Mouse (Mus musculus): Measurements from ENCODE around the gene Samd13.

The Samd13 gene

DNA sequence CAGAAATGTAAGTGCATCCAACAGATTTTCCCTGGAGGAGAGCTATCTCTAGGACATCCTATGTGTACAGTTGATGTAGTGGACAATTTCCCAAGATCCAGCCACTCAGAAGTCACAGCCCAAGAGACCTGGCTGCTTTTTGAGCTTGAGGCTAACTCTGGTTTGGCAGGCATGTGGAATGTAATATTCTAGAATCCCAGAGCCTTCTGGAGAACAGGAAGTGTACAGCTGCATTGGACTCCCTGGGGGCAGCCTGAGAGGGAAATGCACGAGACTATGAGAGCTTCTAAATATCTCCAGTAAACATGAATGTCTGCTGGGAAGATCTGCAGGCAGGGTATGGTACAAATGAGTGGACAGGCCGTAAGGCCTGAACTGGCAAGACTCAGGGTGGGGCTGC is 14.3 kb downstream of the Samd13 start:
- no peak for DNase-seq (ENCODE audit: low read depth, low spot score)

GRCm38 (mm10) chr3:146661907-146662306 is 23.5 kb downstream of the Samd13 start:
- DNase-seq (ENCODE audit: low read depth, low spot score) = no peak

DNA sequence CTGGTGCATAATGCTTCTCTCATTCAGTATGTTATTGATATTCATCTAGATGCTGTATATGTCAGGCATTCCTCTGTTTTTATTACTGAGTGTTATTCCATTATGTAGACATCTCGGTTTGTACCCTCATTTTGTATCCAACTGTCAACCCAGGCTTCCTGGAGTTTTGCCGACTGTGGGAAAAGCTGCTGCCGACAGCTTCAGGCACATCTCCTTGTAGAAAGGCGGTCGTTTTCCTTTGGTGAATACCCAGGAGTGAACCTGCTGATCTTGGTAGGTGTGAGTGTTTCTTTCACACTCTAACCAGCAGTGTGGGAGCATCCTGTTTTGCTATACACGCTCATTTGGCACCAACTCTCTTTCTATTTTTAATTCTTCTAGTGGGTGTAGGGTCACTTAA is 24.4 kb downstream of the Samd13 start:
- DNase-seq (ENCODE audit: low read depth, low spot score) = no peak

DNA sequence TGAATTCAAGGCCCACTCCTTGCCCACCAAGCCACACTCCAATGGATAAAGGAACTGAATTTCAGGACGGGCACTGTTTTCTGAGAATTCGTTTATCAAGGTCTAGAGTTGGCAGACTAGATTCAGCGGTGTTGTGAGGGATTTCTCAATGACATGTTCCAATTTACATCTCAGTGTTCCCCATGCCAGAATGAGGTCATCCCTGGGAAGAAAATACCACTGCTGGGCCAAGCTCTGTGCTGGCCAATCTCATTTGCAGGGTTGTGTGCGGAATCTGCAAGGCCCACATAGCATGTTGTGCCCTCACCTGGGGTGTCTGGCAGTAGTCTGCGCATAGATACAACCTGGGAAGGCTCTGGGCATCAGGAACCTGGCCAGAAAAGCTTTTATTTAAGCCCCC is 26.1 kb downstream of the Samd13 start:
- DNase-seq (ENCODE audit: low read depth, low spot score) = no peak

- DNase-seq (ENCODE audit: low read depth, low spot score) = no peak
These were observed 27.2 kb downstream of the Samd13 start for GRCm38 (mm10) chr3:146658061-146658639.

- DNase-seq (ENCODE audit: low read depth, low spot score) = no peak
These were observed 28.0 kb downstream of the Samd13 start for GRCm38 (mm10) chr3:146657433-146657832.

- peak; percentile 34 for DNase-seq (ENCODE audit: low read depth, low spot score)
These were observed 30.2 kb downstream of the Samd13 start for GRCm38 (mm10) chr3:146655111-146655577.

DNA sequence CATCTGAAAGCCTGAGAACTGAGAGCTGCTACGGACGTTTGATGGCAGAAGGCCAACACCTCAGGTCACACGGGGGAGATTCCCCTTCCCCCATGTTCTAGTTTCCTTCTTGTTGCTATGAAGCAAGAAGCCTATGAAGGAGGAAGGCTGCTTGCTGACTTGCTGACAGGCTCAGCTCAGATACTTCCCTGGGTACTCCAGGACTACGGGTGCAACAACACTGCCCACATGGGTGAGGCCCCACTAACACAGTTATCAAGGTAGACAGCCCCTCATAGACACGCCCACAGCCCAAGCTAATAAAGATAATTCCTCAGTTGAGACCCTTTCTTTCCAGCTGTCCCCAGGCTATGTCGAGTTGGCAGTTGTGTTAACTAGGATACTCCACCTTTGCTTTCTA is 31.7 kb downstream of the Samd13 start:
- no peak for DNase-seq (ENCODE audit: low read depth, low spot score)

DNA sequence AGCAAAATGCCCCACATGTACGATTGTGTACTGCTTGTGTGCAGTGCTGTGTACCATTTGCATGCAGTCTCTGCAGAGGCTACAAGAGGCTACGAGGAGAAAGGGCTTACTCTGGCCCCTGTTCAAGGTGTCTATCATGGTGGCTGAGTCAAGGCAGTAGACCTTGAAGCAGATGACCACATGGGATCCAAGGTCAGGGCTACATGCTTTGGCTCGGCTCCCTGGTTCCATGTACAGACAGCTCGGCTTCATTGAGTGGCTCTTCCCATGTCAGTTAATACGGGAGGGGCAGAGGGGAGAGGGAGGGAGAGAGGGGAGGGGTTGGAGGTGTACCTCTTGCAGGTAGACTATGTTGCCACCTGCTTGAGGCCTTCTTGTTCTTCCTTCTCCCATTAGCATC is 33.0 kb downstream of the Samd13 start:
- no peak for DNase-seq (ENCODE audit: low read depth, low spot score)

DNA sequence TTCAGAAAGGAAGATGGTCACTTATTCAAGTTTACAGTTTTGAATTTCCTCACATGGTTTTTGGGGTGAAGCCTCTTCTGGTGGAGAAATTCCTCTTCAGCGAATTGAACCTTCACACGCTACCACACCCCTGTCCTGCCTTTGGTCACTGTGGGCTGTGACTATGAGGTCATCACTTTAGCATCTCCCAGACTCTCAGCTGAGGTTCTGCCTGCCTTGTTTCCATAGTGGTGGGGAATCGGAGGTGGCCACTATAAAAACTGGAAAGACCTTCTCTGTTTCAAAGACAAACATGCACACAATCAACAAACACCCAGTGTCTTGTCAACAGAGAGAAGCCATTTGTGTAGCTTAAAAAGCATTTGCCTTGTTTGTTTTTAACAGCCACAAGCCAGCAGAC is 34.2 kb downstream of the Samd13 start, which contains the start of gene 4930503B20Rik:
TSS of gene 4930503B20Rik (minus strand) at position 101 of the 400 bp plus-strand sequence.
- DNase-seq (ENCODE audit: low read depth, low spot score) = no peak

DNA sequence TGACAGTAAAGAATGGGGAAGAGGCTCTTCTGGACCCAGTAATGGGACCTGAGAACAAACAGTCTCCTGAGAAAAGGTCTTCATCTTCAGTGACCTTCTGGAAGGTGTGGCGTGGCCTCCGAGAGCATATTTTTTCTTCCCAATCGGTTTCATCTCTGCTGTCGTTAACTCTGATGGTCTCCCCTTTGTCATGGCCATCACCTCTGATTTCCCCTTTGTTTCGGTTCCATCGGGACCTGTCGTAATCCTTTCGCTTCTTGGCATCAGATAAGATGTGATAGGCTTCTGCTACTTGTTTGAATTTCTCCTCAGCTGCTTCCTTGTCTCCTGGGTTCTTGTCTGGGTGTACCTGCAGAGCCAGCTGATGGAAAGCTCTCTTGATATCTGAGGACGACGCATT is 34.7 kb downstream of the Samd13 start:
- peak; percentile 63 for DNase-seq (ENCODE audit: low read depth, low spot score)

- DNase-seq (ENCODE audit: low read depth, low spot score) = no peak
These were observed 36.0 kb downstream of the Samd13 start for GRCm38 (mm10) chr3:146649311-146649894.

- DNase-seq (ENCODE audit: low read depth, low spot score) = no peak
These were observed 43.5 kb downstream of the Samd13 start for GRCm38 (mm10) chr3:146641818-146642427.

- DNase-seq (ENCODE audit: low read depth, low spot score) = no peak
These were observed 52.9 kb downstream of the Samd13 start for GRCm38 (mm10) chr3:146632506-146632905.

- DNase-seq (ENCODE audit: low read depth, low spot score) = no peak
These were observed 57.0 kb downstream of the Samd13 start for GRCm38 (mm10) chr3:146628227-146628982.

DNA sequence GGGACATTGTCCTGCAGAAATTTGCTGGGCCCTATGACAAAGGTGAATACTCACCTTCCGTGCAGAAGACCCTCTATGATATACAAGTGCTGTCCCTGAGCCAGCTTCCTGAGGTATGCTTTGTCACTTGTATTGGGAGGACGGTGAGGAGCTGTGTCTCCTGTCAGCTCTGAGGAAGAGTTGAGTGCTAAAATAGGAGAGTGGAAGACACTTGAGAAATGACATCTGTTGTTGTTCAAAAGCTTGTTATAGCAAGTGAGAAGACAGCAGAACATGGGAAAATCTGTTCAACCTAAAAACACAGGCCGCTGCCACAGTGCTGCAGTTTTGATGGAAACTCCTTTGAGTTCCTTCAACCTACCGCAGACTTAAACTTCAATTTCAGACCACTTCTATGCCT is 59.6 kb downstream of the Samd13 start:
- no peak for DNase-seq (ENCODE audit: low read depth, low spot score)

DNA sequence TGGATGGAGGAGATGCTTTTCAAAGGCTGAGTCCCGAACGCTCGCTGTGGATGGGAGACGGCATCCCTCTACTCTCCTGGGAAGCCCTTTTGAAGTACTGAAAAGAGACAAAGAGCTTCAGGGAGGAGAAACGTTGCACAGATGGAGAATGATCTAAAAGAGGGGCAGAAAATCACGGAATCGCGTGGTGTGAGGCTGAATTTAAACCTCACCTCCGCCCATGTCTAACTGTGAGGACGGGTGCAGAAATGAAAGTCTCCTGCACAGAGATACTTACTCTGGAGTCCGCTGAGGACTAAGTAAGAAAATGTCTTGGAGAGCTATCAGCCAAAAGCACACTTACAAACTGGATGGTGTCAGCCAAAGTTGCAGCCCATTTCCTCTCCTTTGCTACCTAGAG is 63.4 kb downstream of the Samd13 start:
- no peak for DNase-seq (ENCODE audit: low read depth, low spot score)

GRCm38 (mm10) chr3:146620555-146621249 is 64.7 kb downstream of the Samd13 start:
- no peak for DNase-seq (ENCODE audit: low read depth, low spot score)

- DNase-seq (ENCODE audit: low read depth, low spot score) = no peak
These were observed 65.3 kb downstream of the Samd13 start for GRCm38 (mm10) chr3:146620101-146620500.

GRCm38 (mm10) chr3:146618357-146618756 is 67.0 kb downstream of the Samd13 start:
- DNase-seq (ENCODE audit: low read depth, low spot score) = no peak

GRCm38 (mm10) chr3:146617946-146618345 is 67.4 kb downstream of the Samd13 start:
- DNase-seq (ENCODE audit: low read depth, low spot score) = no peak
